Mouse (Mus musculus) spleen, postnatal 14 days (tissue): ENCODE results near the gene Ddx20.
"Not testable (repeated sequence)": the region's sequence is repeated elsewhere in the genome, so short reads cannot be mapped to it uniquely, and the experiment has no call there.

Source experiments
- DNase-seq, 2 experiments: peaks; one replicate each; pipeline ENCODE4 v3.0.0; 2021 to 2022; ENCODE audit warnings: low spot score in 2 of 2

The Ddx20 gene

GRCm38 (mm10) chr3:105705061-105705549 is 17.7 kb upstream of the Ddx20 start:
- DNase-seq = peak in 1 of 2 experiments; percentile 16

- peak; percentile 42 to 60 for DNase-seq
These were observed 16.9 kb upstream of the Ddx20 start, which contains the start of gene Inka2 for GRCm38 (mm10) chr3:105704031-105705008. Gene Inka2, plus strand, starts transcription at chr3:105704599.

GRCm38 (mm10) chr3:105703571-105703970 is 16.2 kb upstream of the Ddx20 start:
- no peak for DNase-seq

GRCm38 (mm10) chr3:105701399-105701798 is 14.0 kb upstream of the Ddx20 start:
- no peak for DNase-seq

- DNase-seq = not testable (repeated sequence)
These were observed 13.4 kb upstream of the Ddx20 start for GRCm38 (mm10) chr3:105700786-105701185.

- DNase-seq = peak in 1 of 2 experiments; percentile 31
These were observed 12.0 kb upstream of the Ddx20 start for GRCm38 (mm10) chr3:105699241-105699933.

GRCm38 (mm10) chr3:105698311-105698710 is 10.9 kb upstream of the Ddx20 start:
- no peak for DNase-seq

- no peak for DNase-seq
These were observed 9.7 kb upstream of the Ddx20 start for GRCm38 (mm10) chr3:105697148-105697441.

GRCm38 (mm10) chr3:105696387-105697147 is 9.2 kb upstream of the Ddx20 start:
- DNase-seq = no peak

GRCm38 (mm10) chr3:105695476-105696386 is 8.4 kb upstream of the Ddx20 start:
- DNase-seq = no peak

GRCm38 (mm10) chr3:105693327-105694080 is 6.1 kb upstream of the Ddx20 start:
- DNase-seq = no peak

GRCm38 (mm10) chr3:105688536-105688935 is 1.2 kb upstream of the Ddx20 start:
- no peak for DNase-seq

GRCm38 (mm10) chr3:105686394-105687323 is 715 bp downstream of the Ddx20 start:
- DNase-seq = no peak

- DNase-seq = no peak
These were observed 7.0 kb downstream of the Ddx20 start for GRCm38 (mm10) chr3:105680346-105680745.

- no peak for DNase-seq
These were observed 11.4 kb downstream of the Ddx20 start for GRCm38 (mm10) chr3:105675932-105676331.

- DNase-seq = peak in 1 of 2 experiments; percentile 57
These were observed 12.7 kb downstream of the Ddx20 start for GRCm38 (mm10) chr3:105674595-105675218.

GRCm38 (mm10) chr3:105670801-105671200 is 16.6 kb downstream of the Ddx20 start:
- DNase-seq = no peak

- no peak for DNase-seq
These were observed 17.6 kb downstream of the Ddx20 start for GRCm38 (mm10) chr3:105669776-105670175.
